Mouse (Mus musculus) cerebellum, adult 2 months (tissue): ENCODE measurements at regions not wholly inside any gene's neighbourhood (a gene's known extent, or its start where the extent isn't known, plus 50 kb on each side); places are given as distances from the start of the nearest gene placed in this dataset.

Experiments
- CTCF ChIP-seq: fragments of 200-500 bp; IDR thresholded peaks from 2 replicates; pipeline ENCODE4 v1.5.1; 2011; ENCODE audit warnings: low read depth, mild to moderate bottlenecking, control low read depth, low read length, moderate library complexity, borderline replicate concordance; ENCODE audit not compliant: insufficient read depth
- POLR2A ChIP-seq: fragments of 200-500 bp; IDR thresholded peaks from 2 replicates; pipeline ENCODE4 v1.6.1; 2011; ENCODE audit warnings: low read length, control low read depth, borderline replicate concordance; ENCODE audit not compliant: insufficient read depth

DNA sequence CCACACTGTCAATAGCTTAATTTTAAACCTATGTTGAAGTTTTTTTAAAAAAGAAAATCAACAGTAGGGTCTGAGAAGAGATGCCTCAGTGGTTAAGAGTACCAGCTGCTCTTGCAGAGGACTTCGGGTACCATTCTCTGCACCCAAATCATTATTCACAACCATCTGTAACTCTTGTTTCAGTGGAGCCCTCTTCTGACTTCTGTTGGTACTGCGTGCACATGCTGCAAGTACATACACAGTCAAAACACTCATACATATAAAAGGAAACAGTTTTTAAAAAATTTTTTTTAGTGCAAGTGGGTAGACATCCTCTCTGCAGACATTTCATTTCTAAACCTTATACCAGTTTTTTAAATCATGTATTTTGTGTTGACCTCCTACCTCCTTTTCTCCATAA lies 352.7 kb upstream of the Nbea start:
- TF ChIP-seq POLR2A (no peak), CTCF (no peak)
